8 mouse cellular contexts compared by ENCODE assay signal in genomic region chr11:98964201-98964615, GRCm38 (mm10). TPM values are rescaled to one million over a fixed set of nuclear protein-coding genes. Genes with fewer than 3 reads are reported as not detected.
DNase-seq lines count a peak whose midpoint lies in the region; ATAC-seq and TF ChIP-seq lines count a peak whose summit lies in the region.

No protein-coding gene starts in this region.

- H3K36me3 ChIP-seq in heart, adult 2 months (ENCODE audit: control insufficient read depth, insufficient read depth, low read length): peaks cover 2% of the 10 kb centered on the region
- peaks cover 11% of the 10 kb centered on the region for H3K36me3 ChIP-seq in ES-Bruce4 (ENCODE audit: control insufficient read depth, insufficient read depth, low read length, poor library complexity, severe bottlenecking)
- H3K36me3 ChIP-seq in heart, embryonic 15.5 days: peaks cover 18% of the 10 kb centered on the region
- peaks cover 12% of the 10 kb centered on the region; the same call in 1 of the 2 replicates for H3K36me3 ChIP-seq in liver, embryonic 15.5 days (replicated peaks)

- TF ChIP-seq CTCF in heart, adult 2 months (IDR thresholded peaks at IDR 0.05): no peak
- no peak for TF ChIP-seq CTCF in ES-Bruce4 (IDR thresholded peaks at IDR 0.05; ENCODE audit: low read depth, low read length)
- TF ChIP-seq CTCF in cerebellum, adult 2 months (IDR thresholded peaks at IDR 0.05; ENCODE audit: borderline replicate concordance, insufficient read depth, low read depth, low read length): no peak

- no peak for ATAC-seq in heart, embryonic 15.5 days (replicated peaks; ENCODE audit: insufficient number of reproducible peaks, insufficient read depth, low FRiP score, low read depth)
- no peak for ATAC-seq in liver, embryonic 15.5 days (ENCODE audit: insufficient read depth)
- no peak for ATAC-seq in monocyte, adult 5-6 weeks (replicated peaks; ENCODE audit: insufficient number of reproducible peaks, low FRiP score, low TSS enrichment, poor library complexity, severe bottlenecking)

- no peak for DNase-seq in heart, adult 2 months
- DNase-seq in heart, adult 8-10 months (ENCODE audit: low spot score): no peak
- DNase-seq in cerebellum, adult 2 months: no peak
- no peak for DNase-seq in gastrocnemius, postnatal 14 days

- intact Hi-C loops in heart, adult 2 months (cut with DNase I): no loop called here
- intact Hi-C loops in gastrocnemius, postnatal 14 days (cut with DNase I; ENCODE audit: low total_unique reads): no loop called here

- peaks cover 38% of the 10 kb centered on the region for H3K4me1 ChIP-seq in heart, adult 2 months (ENCODE audit: control insufficient read depth, insufficient read depth, low read length)
- H3K4me1 ChIP-seq in ES-Bruce4 (ENCODE audit: control insufficient read depth, insufficient read depth, low read length): peaks cover 13% of the 10 kb centered on the region
- peaks cover 99% of the 10 kb centered on the region for H3K4me1 ChIP-seq in heart, embryonic 15.5 days (replicated peaks)
- peaks cover 90% of the 10 kb centered on the region for H3K4me1 ChIP-seq in liver, embryonic 15.5 days (replicated peaks)
- peaks cover 47% of the 10 kb centered on the region for H3K4me1 ChIP-seq in cerebellum, adult 2 months (ENCODE audit: control insufficient read depth, insufficient read depth, low read length)

- no peak for TF ChIP-seq EP300 in heart, adult 2 months (IDR thresholded peaks at IDR 0.05; ENCODE audit: insufficient read depth, low read depth, low read length)
- no peak; the same call in 1 of the 2 replicates for TF ChIP-seq EP300 in ES-Bruce4 (IDR thresholded peaks at IDR 0.05; ENCODE audit: insufficient read depth, low read depth, low read length)

- no peaks in the 10 kb centered on the region for H3K9me3 ChIP-seq in ES-Bruce4 (replicated peaks; ENCODE audit: control insufficient read depth, insufficient read depth, low read length, poor library complexity, severe bottlenecking)
- no peaks in the 10 kb centered on the region for H3K9me3 ChIP-seq in heart, embryonic 15.5 days (replicated peaks)
- no peaks in the 10 kb centered on the region for H3K9me3 ChIP-seq in liver, embryonic 15.5 days (replicated peaks)

- H3K4me3 ChIP-seq in heart, adult 2 months: peak overlapping the region; percentile 38
- peak overlapping the region; percentile 66 for H3K4me3 ChIP-seq in ES-Bruce4 (ENCODE audit: low read depth, low read length)
- peak overlapping the region; percentile 70 for H3K4me3 ChIP-seq in heart, embryonic 15.5 days
- peak overlapping the region; percentile 64 for H3K4me3 ChIP-seq in liver, embryonic 15.5 days (replicated peaks)
- no peak overlapping the region for H3K4me3 ChIP-seq in cerebellum, adult 2 months (replicated peaks; ENCODE audit: insufficient read depth, low read depth, low read length)

- H3K4me2 ChIP-seq in heart, embryonic 15.5 days: peak overlapping the region; percentile 95
- H3K4me2 ChIP-seq in liver, embryonic 15.5 days: peak overlapping the region; percentile 100

- TF ChIP-seq POLR2A in heart, adult 2 months (IDR thresholded peaks at IDR 0.05; ENCODE audit: insufficient read depth, low read depth, low read length): no peak
- no peak for TF ChIP-seq POLR2A in ES-Bruce4 (IDR thresholded peaks at IDR 0.05; ENCODE audit: insufficient read depth, low read length)
- no peak for TF ChIP-seq POLR2A in cerebellum, adult 2 months (IDR thresholded peaks at IDR 0.05; ENCODE audit: borderline replicate concordance, insufficient read depth, low read length)

- peak overlapping the region; percentile 8; the same call in 1 of the 2 replicates for H3K9ac ChIP-seq in heart, adult 2 months (ENCODE audit: low read depth, low read length)
- H3K9ac ChIP-seq in ES-Bruce4 (ENCODE audit: low read depth, poor library complexity, severe bottlenecking): peak overlapping the region; percentile 73
- peak overlapping the region; percentile 53 for H3K9ac ChIP-seq in heart, embryonic 15.5 days
- no peak overlapping the region for H3K9ac ChIP-seq in liver, embryonic 15.5 days

- WGBS in heart, adult 2 months: 25% methylated on average over 6 of the region's 6 CpGs
- 23% methylated on average over 6 of the region's 6 CpGs for WGBS in heart, embryonic 15.5 days
- 15% methylated on average over 6 of the region's 6 CpGs for WGBS in liver, embryonic 15.5 days (ENCODE audit: insufficient replicate concordance)
- 68% methylated on average over 6 of the region's 6 CpGs for WGBS in cerebellum, adult 2 months

- peak overlapping the region; percentile 82 for H3K27ac ChIP-seq in heart, adult 2 months
- H3K27ac ChIP-seq in ES-Bruce4 (ENCODE audit: insufficient read depth, low read length): peak overlapping the region; percentile 76
- peak overlapping the region; percentile 91 for H3K27ac ChIP-seq in heart, embryonic 15.5 days
- H3K27ac ChIP-seq in liver, embryonic 15.5 days (replicated peaks): peak overlapping the region; percentile 61
- H3K27ac ChIP-seq in cerebellum, adult 2 months (ENCODE audit: insufficient read depth, low read length): no peak overlapping the region

- no peaks in the 10 kb centered on the region for H3K79me2 ChIP-seq in heart, adult 2 months (replicated peaks; ENCODE audit: control insufficient read depth, insufficient read depth, low read length)

- H3K27me3 ChIP-seq in heart, adult 2 months (ENCODE audit: control insufficient read depth, insufficient read depth, low read length): no peaks in the 10 kb centered on the region
- H3K27me3 ChIP-seq in ES-Bruce4 (ENCODE audit: control insufficient read depth, insufficient read depth, low read length, poor library complexity, severe bottlenecking): no peaks in the 10 kb centered on the region
- no peaks in the 10 kb centered on the region for H3K27me3 ChIP-seq in heart, embryonic 15.5 days
- peaks cover 98% of the 10 kb centered on the region for H3K27me3 ChIP-seq in liver, embryonic 15.5 days
- H3K27me3 ChIP-seq in cerebellum, adult 2 months (ENCODE audit: control insufficient read depth, insufficient read depth, low read length): no peaks in the 10 kb centered on the region

RNA-seq across cellular contexts. Expression of gene Gjd3, which starts 18.6 kb away (rescaled TPM):
- total RNA-seq in heart, adult 2 months (2021): under 1 TPM; 0.27 to 0.31 TPM
- polyA plus RNA-seq in heart, adult 2 months (2012; rRNA removed): 0.94 and 1.6 TPM in 2 replicates
- under 1 TPM in 1 of 4 experiments, not detected in 3; 0.44 TPM for total RNA-seq in heart, adult 8-10 months (2022)
- not detected in 2 replicates for polyA plus RNA-seq in ES-Bruce4 (2011; ENCODE audit: insufficient read depth, insufficient read length, low read depth, missing spikeins)
- 3.6 and 4.4 TPM in 2 replicates for polyA plus RNA-seq in heart, embryonic 15.5 days (2015; fragmentation: Nextera tagmentation; extraction: Ambion mirVana)
- polyA plus RNA-seq in liver, embryonic 15.5 days (2015; fragmentation: Nextera tagmentation; extraction: Ambion mirVana): not detected in 2 replicates
- 1.2 and 2.1 TPM in 2 replicates for polyA plus RNA-seq in cerebellum, adult 2 months (2012; rRNA removed)
- total RNA-seq in monocyte, adult 5-6 weeks (2017): not detected in 3 replicates
- total RNA-seq in gastrocnemius, postnatal 14 days (2021): not detected

RNA-seq across cellular contexts. Expression of gene Rara, which starts 36.6 kb away (rescaled TPM):
- 10 to 100 TPM; 10.1 to 12.8 TPM for total RNA-seq in heart, adult 2 months (2021)
- 7.1 and 10.9 TPM in 2 replicates for polyA plus RNA-seq in heart, adult 2 months (2012; rRNA removed)
- 10 to 100 TPM; 10.8 to 13.5 (median 11.9) TPM for total RNA-seq in heart, adult 8-10 months (2022)
- 23.7 and 26.3 TPM in 2 replicates for polyA plus RNA-seq in ES-Bruce4 (2011; ENCODE audit: insufficient read depth, insufficient read length, low read depth, missing spikeins)
- 26.2 and 31.0 TPM in 2 replicates for polyA plus RNA-seq in heart, embryonic 15.5 days (2015; fragmentation: Nextera tagmentation; extraction: Ambion mirVana)
- 4.4 and 4.5 TPM in 2 replicates for polyA plus RNA-seq in liver, embryonic 15.5 days (2015; fragmentation: Nextera tagmentation; extraction: Ambion mirVana)
- 13.5 and 15.4 TPM in 2 replicates for polyA plus RNA-seq in cerebellum, adult 2 months (2012; rRNA removed)
- total RNA-seq in monocyte, adult 5-6 weeks (2017): 61.0 to 76.9 TPM (median 62.9 TPM) in 3 replicates
- 10 to 100 TPM; 13.7 to 19.7 TPM for total RNA-seq in gastrocnemius, postnatal 14 days (2021)

RNA-seq across cellular contexts. Expression of gene Cdc6, which starts 56.6 kb away (rescaled TPM):
- total RNA-seq in heart, adult 2 months (2021): under 1 TPM; 0.13 to 0.32 TPM
- 0.14 and 0.26 TPM in 2 replicates for polyA plus RNA-seq in heart, adult 2 months (2012; rRNA removed)
- under 1 TPM; 0.16 to 0.49 (median 0.25) TPM for total RNA-seq in heart, adult 8-10 months (2022)
- 54.3 and 55.8 TPM in 2 replicates for polyA plus RNA-seq in ES-Bruce4 (2011; ENCODE audit: insufficient read depth, insufficient read length, low read depth, missing spikeins)
- polyA plus RNA-seq in heart, embryonic 15.5 days (2015; fragmentation: Nextera tagmentation; extraction: Ambion mirVana): 14.2 and 20.4 TPM in 2 replicates
- polyA plus RNA-seq in liver, embryonic 15.5 days (2015; fragmentation: Nextera tagmentation; extraction: Ambion mirVana): 54.6 and 58.0 TPM in 2 replicates
- 0.30 and 0.36 TPM in 2 replicates for polyA plus RNA-seq in cerebellum, adult 2 months (2012; rRNA removed)
- 0.67 to 1.7 TPM (median 0.75 TPM) in 3 replicates for total RNA-seq in monocyte, adult 5-6 weeks (2017)
- total RNA-seq in gastrocnemius, postnatal 14 days (2021): 1 to 10 TPM in 1 of 2 experiments, under 1 TPM in 1; 0.78 to 1.3 TPM

RNA-seq across cellular contexts. Expression of gene Top2a, which starts 59.8 kb away (rescaled TPM):
- total RNA-seq in heart, adult 2 months (2021): 1 to 10 TPM; 1.4 to 2.3 TPM
- 0.27 and 0.56 TPM in 2 replicates for polyA plus RNA-seq in heart, adult 2 months (2012; rRNA removed)
- total RNA-seq in heart, adult 8-10 months (2022): 1 to 10 TPM in 2 of 4 experiments, under 1 TPM in 2; 0.41 to 3.2 (median 0.94) TPM
- 631 and 674 TPM in 2 replicates for polyA plus RNA-seq in ES-Bruce4 (2011; ENCODE audit: insufficient read depth, insufficient read length, low read depth, missing spikeins)
- polyA plus RNA-seq in heart, embryonic 15.5 days (2015; fragmentation: Nextera tagmentation; extraction: Ambion mirVana): 149 and 159 TPM in 2 replicates
- 182 and 184 TPM in 2 replicates for polyA plus RNA-seq in liver, embryonic 15.5 days (2015; fragmentation: Nextera tagmentation; extraction: Ambion mirVana)
- polyA plus RNA-seq in cerebellum, adult 2 months (2012; rRNA removed): 0.11 and 0.25 TPM in 2 replicates
- total RNA-seq in monocyte, adult 5-6 weeks (2017): 14.1 to 26.1 TPM (median 15.5 TPM) in 3 replicates
- 10 to 100 TPM; 13.8 to 16.9 TPM for total RNA-seq in gastrocnemius, postnatal 14 days (2021)

Comparison
In these comparisons a context has a peak if more than half of its experiments do, and no peak if none do; other contexts are left out.
1. RNA of gene Cdc6, which starts 56.6 kb away (polyA plus RNA-seq): 54.6 to 58.0 TPM in liver, embryonic 15.5 days, 54.3 to 55.8 TPM in ES-Bruce4 and 14.2 to 20.4 TPM in heart, embryonic 15.5 days; 0.30 to 0.36 TPM in cerebellum, adult 2 months and 0.14 to 0.26 TPM in heart, adult 2 months; every median in the first group is over 10 times any median in the second.